Mouse (Mus musculus) stomach, embryonic 16.5 days (tissue): ENCODE measurements at regions not wholly inside any gene's neighbourhood (a gene's known extent, or its start where the extent isn't known, plus 50 kb on each side); places are given as distances from the start of the nearest gene placed in this dataset.

Source experiments
- ATAC-seq: fragments of 200-750 bp; cut with Nextera tagmentation; 2 replicates; pipeline ENCODE4 v1.8.0; 2017; ENCODE audit warnings: moderate number of reproducible peaks, moderate TSS enrichment; ENCODE audit not compliant: insufficient read depth, low FRiP score
- H3K27ac ChIP-seq: fragments of 300-500 bp; sonication (generic); 2 replicates; pipeline ENCODE4 v1.5.1; 2014; ENCODE audit warnings: low read length
- H3K27me3 ChIP-seq: fragments of 300-500 bp; sonication (generic); 2 replicates; pipeline ENCODE4 v1.6.1; 2014; ENCODE audit warnings: low read length, control low read depth, mixed read lengths; ENCODE audit not compliant: control insufficient read depth, insufficient read depth
- H3K36me3 ChIP-seq: fragments of 300-500 bp; sonication (generic); 2 replicates; pipeline ENCODE4 v1.6.1; 2014; ENCODE audit warnings: low read length; ENCODE audit not compliant: control insufficient read depth, insufficient read depth
- H3K4me1 ChIP-seq: fragments of 300-500 bp; sonication (generic); 2 replicates; pipeline ENCODE4 v1.6.1; 2014; ENCODE audit warnings: low read length, control low read depth, mixed read lengths; ENCODE audit not compliant: control insufficient read depth, insufficient read depth
- H3K4me2 ChIP-seq: fragments of 300-500 bp; sonication (generic); 2 replicates; pipeline ENCODE4 v1.6.1; 2014; ENCODE audit warnings: low read depth, low read length, mixed read lengths
- H3K4me3 ChIP-seq: fragments of 300-500 bp; sonication (generic); replicated peaks from 2 replicates; pipeline ENCODE4 v1.5.1; 2014; ENCODE audit warnings: mild to moderate bottlenecking, low read length
- H3K9ac ChIP-seq: fragments of 300-500 bp; sonication (generic); 2 replicates; pipeline ENCODE4 v1.6.1; 2014; ENCODE audit warnings: low read length
- H3K9me3 ChIP-seq: fragments of 300-500 bp; sonication (generic); replicated peaks from 2 replicates; pipeline ENCODE4 v1.6.1; 2016; ENCODE audit warnings: low read length, control low read depth; ENCODE audit not compliant: control insufficient read depth
- WGBS: fragments of 180-500 bp; shearing (Covaris S2); extraction: QIAGEN DNeasy Blood & Tissue Kit; methylation state at CpG from one replicate; pipeline ENCODE4 v1.1.7; 2014; 5-methylcytosine and 5-hydroxymethylcytosine counted together

DNA sequence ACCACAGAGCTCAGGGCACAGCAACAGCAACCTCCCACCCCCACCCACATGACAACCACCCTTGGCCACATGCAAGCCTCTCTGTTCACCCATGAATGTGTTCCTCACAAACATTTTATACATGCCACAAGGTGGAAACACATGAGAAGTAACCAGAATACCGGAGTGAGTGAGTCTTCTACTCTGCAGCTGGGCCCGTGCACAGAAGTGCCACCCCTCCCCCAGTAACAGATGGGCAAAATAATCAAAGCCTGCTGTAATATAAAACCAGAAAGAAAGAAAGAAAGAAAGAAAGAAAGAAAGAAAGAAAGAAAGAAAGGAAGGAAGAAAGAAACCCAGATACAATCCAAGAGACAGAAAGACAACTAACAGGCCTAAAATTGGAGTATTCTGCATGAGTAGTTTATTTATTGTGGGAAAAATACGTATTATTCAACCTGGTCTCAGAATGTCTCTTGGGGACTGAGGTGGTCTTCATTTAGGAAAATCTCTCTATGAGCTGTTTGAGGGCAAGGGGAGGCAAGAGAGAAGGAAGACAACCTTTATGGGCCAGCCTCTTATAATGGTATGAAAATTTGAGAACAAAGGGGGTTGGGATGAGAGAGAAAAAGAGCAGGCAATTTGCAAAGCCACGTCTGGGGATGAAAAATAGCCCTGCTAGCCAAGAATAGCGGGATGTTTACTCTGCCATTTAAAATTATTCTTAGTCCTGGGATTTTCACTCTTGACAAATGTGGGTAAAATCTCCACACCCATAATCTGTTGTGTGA lies 160.2 kb downstream of the Sox4 start:
- Histone ChIP-seq H3K4me3 (no peak overlapping the region), H3K4me2 (no peak overlapping the region), H3K9me3 (no peaks in the 10 kb centered on the region), H3K27me3 (no peaks in the 10 kb centered on the region), H3K4me1 (0 out of 2 replicates have a peak, but pooled peaks cover 2% of the 10 kb centered on the region), H3K9ac (no peak overlapping the region), H3K36me3 (no peaks in the 10 kb centered on the region), H3K27ac (no peak overlapping the region)
- 25% methylated on average over 5 of the region's 5 CpGs for WGBS
- no peak for ATAC-seq

DNA sequence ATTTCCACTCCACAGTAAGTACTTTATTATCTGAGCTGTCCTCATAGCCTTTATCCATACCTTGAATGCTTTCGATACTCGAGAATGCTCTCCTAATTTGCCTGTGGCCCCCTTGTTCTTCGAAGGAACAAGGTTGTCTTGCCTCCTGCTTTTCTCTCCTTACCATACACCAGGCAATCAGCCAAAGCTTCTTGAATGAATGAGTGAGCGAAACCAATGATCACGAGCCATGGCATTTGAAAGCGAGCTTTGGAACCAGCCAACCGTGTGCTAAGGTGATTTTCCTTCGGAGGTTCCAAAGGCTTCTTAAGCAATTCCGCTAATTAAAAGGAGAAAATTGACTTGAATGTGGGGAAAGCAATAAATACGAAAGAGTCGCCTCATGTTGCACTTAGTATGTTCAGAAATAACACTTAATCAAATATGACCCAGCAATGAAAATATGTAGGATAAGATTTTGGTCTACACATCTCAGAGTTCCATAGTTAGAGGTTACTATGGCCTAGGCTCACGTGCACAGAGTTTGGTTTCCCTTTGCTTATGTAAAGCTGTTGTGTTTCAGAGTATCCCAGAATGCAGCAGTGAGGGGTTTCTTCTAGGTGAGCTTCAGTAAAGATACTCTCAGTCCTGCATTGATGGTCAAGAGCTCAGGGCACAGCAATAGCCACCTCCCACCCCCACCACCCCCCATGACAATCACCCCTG lies 160.9 kb downstream of the Sox4 start:
- WGBS, result 90% methylated on average over 12 of the region's 12 CpGs
- no peak for ATAC-seq
- Histone ChIP-seq H3K9me3 (no peaks in the 10 kb centered on the region), H3K27ac (no peak overlapping the region), H3K36me3 (no peaks in the 10 kb centered on the region), H3K4me3 (no peak overlapping the region), H3K9ac (no peak overlapping the region), H3K4me1 (peaks cover 2% of the 10 kb centered on the region; the same call in 1 of the 2 replicates), H3K27me3 (no peaks in the 10 kb centered on the region), H3K4me2 (no peak overlapping the region)

GRCm38 (mm10) chr13:28790381-28790780 lies 163.1 kb downstream of the Sox4 start:
- Histone ChIP-seq H3K27me3 (no peaks in the 10 kb centered on the region), H3K36me3 (no peaks in the 10 kb centered on the region), H3K27ac (no peak overlapping the region), H3K4me1 (peaks cover 10% of the 10 kb centered on the region), H3K9me3 (no peaks in the 10 kb centered on the region), H3K4me2 (no peak overlapping the region), H3K4me3 (no peak overlapping the region), H3K9ac (no peak overlapping the region)
- 72% methylated on average over 4 of the region's 4 CpGs for WGBS
- ATAC-seq, result no peak

DNA sequence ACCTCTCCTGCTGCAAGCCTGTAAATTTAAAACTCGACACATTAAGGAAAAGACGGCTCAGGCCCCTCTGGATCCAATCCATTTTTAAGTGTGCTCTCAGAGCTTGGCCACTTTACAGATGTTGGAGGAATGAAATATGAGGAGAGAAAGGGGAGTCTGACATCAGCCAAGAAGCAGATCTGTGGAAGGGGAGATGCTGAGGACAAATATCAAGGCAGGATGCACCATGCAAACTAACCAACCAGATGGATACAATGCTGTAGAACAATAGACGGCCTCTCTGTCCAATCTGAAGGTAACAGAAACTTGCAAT lies 166.2 kb downstream of the Sox4 start:
- no peak for ATAC-seq
- peak overlapping the region; percentile 19; the same call in 1 of the 2 replicates for H3K4me2 ChIP-seq
- 41% methylated on average over 3 of the region's 3 CpGs for WGBS
- no peak overlapping the region for H3K9ac ChIP-seq
- H3K4me3 ChIP-seq, result no peak overlapping the region
- H3K27ac ChIP-seq, result peak overlapping the region; percentile 23; the same call in 1 of the 2 replicates
- H3K27me3 ChIP-seq, result no peaks in the 10 kb centered on the region
- H3K4me1 ChIP-seq, result peaks cover 10% of the 10 kb centered on the region
- H3K9me3 ChIP-seq, result no peaks in the 10 kb centered on the region
- no peaks in the 10 kb centered on the region for H3K36me3 ChIP-seq

- no peak for ATAC-seq
- no peaks in the 10 kb centered on the region for H3K36me3 ChIP-seq
- H3K4me2 ChIP-seq, result peak overlapping the region; percentile 19; the same call in 1 of the 2 replicates
- peak overlapping the region; percentile 23; the same call in 1 of the 2 replicates for H3K27ac ChIP-seq
- WGBS, result 37% methylated on average over 9 of the region's 9 CpGs
- no peak overlapping the region for H3K4me3 ChIP-seq
- H3K4me1 ChIP-seq, result peaks cover 12% of the 10 kb centered on the region
- H3K27me3 ChIP-seq, result no peaks in the 10 kb centered on the region
- H3K9ac ChIP-seq, result no peak overlapping the region
- no peaks in the 10 kb centered on the region for H3K9me3 ChIP-seq
Measured at GRCm38 (mm10) chr13:28786629-28787330, 166.7 kb downstream of the Sox4 start.

DNA sequence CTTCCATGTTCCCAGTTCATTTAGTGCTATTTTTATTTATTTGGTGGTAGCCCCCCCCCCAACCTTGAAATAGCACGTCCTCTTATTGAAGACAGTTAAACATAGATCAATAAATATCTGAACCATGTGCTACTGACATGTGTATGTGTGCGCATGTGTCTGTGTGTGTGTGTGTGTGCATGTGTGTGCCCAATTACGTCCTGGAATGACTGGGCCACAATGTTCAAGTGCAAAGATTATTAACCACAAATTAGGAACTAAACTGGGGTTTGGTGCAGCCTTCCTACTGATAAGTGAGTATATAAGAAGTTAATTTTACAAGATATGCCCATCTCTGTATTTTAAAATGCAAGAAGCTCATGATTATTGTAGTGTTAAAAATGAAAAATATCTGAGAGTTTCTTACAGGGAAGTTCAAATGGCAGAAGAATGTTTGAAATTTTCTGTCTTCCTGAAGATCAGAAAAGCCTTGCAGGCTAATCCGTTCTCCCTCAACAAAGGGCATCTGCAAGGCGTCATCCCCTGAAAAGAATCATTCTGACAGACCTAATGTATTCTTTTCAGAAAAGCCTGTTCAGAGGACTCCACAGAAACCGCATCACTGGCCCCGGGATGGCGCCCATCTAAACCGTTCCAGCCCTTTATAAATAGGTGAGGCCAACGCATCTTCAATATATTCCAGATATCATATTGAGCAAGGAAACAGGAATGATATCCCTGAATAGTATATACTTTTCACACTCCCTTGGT lies 170.8 kb downstream of the Sox4 start:
- Histone ChIP-seq H3K4me1 (peaks cover 12% of the 10 kb centered on the region), H3K4me3 (no peak overlapping the region), H3K9ac (no peak overlapping the region), H3K27ac (no peak overlapping the region), H3K36me3 (no peaks in the 10 kb centered on the region), H3K27me3 (no peaks in the 10 kb centered on the region), H3K4me2 (no peak overlapping the region), H3K9me3 (no peaks in the 10 kb centered on the region)
- 46% methylated on average over 10 of the region's 10 CpGs for WGBS
- ATAC-seq, result no peak

DNA sequence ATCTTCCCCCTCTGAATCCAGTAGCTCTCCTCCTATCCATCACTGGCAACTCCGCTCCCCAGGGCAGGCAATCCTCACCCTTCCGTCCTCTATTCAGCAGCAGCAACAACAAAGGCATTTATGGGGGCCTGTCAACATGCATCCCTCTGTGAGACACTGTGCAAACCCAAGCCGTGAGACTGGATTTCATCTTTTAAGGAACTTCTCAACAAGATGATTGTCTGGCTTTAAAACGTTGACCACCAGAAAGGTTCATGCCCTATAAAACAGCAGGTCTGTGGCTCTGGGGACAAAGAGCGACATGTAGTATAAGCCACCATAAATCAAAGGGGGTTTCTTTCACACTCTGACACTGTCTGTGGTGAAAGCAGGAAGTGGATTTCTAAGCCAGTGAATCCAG lies 171.4 kb downstream of the Sox4 start:
- Histone ChIP-seq H3K9ac (no peak overlapping the region), H3K4me2 (no peak overlapping the region), H3K27ac (no peak overlapping the region)

GRCm38 (mm10) chr13:28781660-28782059 lies 171.9 kb downstream of the Sox4 start:
- Histone ChIP-seq H3K9me3 (no peaks in the 10 kb centered on the region), H3K4me1 (peaks cover 4% of the 10 kb centered on the region), H3K4me3 (no peak overlapping the region), H3K27ac (no peak overlapping the region), H3K36me3 (no peaks in the 10 kb centered on the region), H3K9ac (no peak overlapping the region), H3K4me2 (no peak overlapping the region), H3K27me3 (no peaks in the 10 kb centered on the region)
- ATAC-seq, result no peak
- WGBS, result 46% methylated on average over 5 of the region's 5 CpGs

More for the DNA sequence above, 171.4 kb downstream of the Sox4 start:
- Histone ChIP-seq H3K36me3 (no peaks in the 10 kb centered on the region), H3K4me1 (peaks cover 7% of the 10 kb centered on the region), H3K9me3 (no peaks in the 10 kb centered on the region), H3K4me3 (no peak overlapping the region), H3K27me3 (no peaks in the 10 kb centered on the region)
- no peak for ATAC-seq
- WGBS, result 40% methylated on average over 5 of the region's 5 CpGs
